Mouse (Mus musculus) olfactory bulb, adult 2 months (tissue): ENCODE data around the gene Pex7.

Experiments
- CTCF ChIP-seq: fragments of 200-500 bp; IDR thresholded peaks from 2 replicates; pipeline ENCODE4 v1.5.1; 2012; ENCODE audit warnings: low read depth, mild to moderate bottlenecking, low read length, moderate library complexity; ENCODE audit not compliant: insufficient read depth
- POLR2A ChIP-seq: fragments of 200-500 bp; IDR thresholded peaks from 2 replicates; pipeline ENCODE4 v1.6.1; 2012; ENCODE audit warnings: mild to moderate bottlenecking, low read depth, low read length, moderate library complexity; ENCODE audit not compliant: insufficient read depth

GRCm38 (mm10) chr10:19877679-19878078 is 29.8 kb downstream of the Pex7 start:
- TF ChIP-seq CTCF (no peak), POLR2A (no peak)
